Mouse (Mus musculus): Measurements from ENCODE around the gene Cd8b1.
"Not testable (repeated sequence)": the region's sequence is repeated elsewhere in the genome, so short reads cannot be mapped to it uniquely, and the experiment has no call there.

The Cd8b1 gene

GRCm38 (mm10) chr6:71322491-71322921 lies at the start of gene Cd8b1:
Gene Cd8b1, plus strand, starts transcription at chr6:71322788.
- no peak for DNase-seq (ENCODE audit: low spot score in 2 of 2)

DNA sequence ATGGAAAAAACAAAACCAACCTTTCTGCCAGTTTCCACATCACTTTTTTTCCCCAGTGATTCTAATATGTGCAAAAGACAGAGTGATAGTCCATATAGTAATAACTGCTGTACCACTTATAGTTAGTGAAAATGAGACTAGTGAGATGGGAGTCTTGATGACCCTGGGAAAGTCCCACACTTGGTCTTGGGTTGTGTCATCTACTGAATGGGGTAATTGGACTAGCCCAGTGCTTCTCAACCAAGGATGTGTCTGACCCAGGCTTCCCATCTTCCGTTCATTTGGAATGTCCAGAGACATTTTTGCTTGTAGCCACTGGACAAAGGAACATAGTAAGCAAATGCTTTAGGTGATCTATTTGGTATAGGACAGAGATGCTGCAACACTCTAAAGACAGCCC lies 48.9 kb upstream of the Cd8b1 start:
- DNase-seq (ENCODE audit: low spot score in 2 of 2), result no peak

GRCm38 (mm10) chr6:71274621-71275020 lies 48.0 kb upstream of the Cd8b1 start:
- DNase-seq (ENCODE audit: low spot score in 2 of 2), result no peak

DNA sequence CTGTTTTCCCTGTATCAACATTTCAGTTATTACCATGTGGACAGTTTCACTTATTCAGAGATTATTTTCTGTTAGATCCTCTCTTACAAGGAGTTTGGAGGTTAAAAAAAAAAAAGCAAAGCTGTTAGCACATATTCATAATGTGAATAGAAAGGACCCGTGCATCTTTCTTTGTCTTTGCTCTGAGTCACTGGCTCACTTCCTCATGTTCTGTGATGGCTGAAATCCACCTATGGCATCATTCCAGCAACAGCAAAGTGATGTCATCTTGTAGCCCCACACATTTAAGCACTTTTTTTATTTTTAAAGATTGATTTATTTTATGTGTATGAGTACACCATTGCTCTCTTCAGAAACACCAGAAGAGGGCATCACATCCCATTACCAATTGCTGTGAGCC lies 43.2 kb upstream of the Cd8b1 start:
- DNase-seq (ENCODE audit: low spot score in 2 of 2), result no peak

DNA sequence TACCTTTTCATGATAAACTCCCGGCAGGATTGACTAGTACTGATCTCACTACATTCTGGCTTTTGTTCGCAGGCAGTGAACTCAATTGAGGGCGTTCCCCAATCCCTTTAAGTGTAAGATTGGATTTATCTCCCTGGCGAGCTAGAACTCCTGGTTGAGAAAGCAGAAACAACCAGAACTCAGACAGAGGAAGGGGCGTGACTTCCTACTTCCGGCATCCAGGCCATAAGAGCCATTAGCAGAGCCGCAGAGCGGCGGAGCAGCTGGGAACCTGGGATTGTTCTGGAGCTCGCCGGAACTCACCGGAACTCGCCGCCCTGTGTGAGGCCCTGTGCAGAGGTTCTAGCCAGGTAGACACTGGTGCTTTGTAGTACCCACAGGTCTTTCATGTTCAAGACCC lies 29.1 kb upstream of the Cd8b1 start:
- no peak for DNase-seq (ENCODE audit: low spot score in 2 of 2)

DNA sequence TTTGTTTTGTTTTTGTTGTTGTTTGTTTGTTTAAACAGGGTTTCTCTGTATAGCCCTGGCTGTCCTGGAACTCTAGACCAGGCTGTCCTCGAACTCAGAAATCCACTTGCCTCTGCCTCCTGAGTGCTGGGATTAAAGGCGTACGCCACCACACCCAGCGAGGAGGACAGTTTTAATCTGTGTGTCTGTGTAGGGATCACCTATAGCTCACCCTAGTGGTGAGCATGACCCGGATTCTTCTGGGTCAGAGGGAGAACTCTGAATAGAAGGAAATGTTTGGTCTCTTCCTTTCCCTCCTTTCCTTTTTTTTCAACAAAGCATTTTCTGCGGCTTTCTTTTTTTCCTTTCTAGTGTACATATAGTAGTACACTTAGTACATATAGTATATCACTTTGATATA lies 27.3 kb upstream of the Cd8b1 start:
- no peak for DNase-seq (ENCODE audit: low spot score in 2 of 2)

DNA sequence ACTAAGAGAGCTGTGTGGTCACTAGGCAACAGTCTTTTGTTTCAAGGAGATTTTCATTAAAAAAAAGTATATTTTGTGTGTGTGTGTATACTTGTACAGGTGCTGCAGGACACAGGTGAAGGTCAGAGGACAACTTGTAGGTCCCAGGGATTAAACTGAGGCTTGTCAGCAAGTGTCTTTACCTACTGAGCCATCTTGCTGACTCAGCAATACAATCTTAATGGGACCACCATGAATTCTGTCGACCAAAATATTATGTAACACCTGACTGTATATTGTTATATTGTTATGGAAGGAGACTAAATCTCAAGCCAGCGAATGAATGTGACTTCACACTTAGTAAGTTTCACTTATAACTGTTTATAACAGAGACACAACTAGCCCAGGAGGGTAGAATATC lies 24.5 kb upstream of the Cd8b1 start:
- no peak for DNase-seq (ENCODE audit: low spot score in 2 of 2)

DNA sequence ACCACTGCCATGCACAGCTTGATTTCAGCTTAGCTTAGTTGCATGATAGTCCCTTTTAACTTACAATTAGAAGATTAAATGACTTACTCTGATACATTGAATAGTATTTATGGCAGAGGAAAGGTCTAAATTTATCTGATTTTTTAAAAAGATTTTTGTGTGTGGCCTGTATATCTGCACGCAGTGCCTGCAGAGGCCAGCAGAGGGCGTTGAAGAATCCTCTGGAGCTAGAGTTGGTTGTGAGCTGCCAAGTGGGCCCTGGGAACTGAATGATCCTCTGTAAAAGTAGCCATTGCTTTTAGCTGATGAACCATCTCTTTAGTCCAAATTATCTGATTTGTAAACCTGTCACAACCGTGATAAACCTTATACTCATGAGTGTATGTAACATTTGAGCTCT lies 23.8 kb upstream of the Cd8b1 start:
- no peak for DNase-seq (ENCODE audit: low spot score in 2 of 2)

DNA sequence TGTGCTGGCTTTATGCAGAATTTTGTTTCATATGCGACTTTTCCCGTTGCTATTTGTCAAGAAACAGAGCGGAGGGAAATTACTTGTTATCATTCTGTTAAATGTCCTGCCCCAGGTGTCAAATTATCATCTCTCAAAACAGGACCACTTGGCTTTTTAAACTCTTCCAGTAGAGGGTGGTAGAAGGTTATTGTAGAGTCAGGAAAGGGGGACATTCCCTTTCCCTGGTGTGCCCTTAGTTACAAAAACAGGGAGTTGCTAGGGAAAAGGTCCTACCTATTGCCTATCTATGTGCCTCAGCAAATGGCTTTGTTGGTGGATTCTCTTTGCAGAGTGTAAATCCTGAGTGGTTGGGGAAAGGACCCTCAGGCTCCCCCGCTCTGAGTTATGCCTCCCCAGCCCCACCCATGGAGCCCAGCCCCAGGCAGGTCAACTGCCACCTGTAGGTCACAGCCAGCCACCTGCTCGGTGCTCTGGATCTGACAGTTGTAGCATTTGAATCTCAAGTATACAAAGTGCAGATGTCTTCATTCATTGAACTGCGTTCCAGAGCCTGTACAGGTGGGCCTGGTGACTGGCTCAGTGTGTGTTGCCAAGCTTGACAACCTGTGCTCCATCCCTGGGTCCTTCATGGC lies 20.4 kb upstream of the Cd8b1 start:
- DNase-seq (ENCODE audit: low spot score in 2 of 2), result no peak

DNA sequence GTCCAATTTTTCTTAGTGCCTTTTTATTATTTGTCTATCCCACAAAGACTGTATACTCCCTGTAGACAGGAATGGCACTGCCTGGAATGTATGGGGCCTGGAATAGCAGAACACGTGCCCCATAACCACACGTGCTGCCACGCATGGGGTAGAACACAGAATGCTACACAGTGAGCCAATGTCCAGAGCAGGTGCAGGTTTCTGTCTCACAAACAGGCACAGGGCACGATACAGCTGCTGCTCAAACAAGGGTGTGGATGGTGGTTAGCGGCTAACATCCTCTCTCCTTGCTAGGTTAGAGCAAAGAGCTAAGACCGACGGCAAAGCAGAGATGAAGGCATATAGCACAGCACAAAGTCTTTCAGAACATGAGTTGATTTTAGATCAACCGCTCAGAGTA lies 15.1 kb upstream of the Cd8b1 start:
- DNase-seq (ENCODE audit: low spot score in 2 of 2), result no peak

GRCm38 (mm10) chr6:71321826-71322283 lies 733 bp upstream of the Cd8b1 start, which contains the start of gene Smyd1:
Gene Smyd1, minus strand, starts transcription at chr6:71322233.
- DNase-seq (ENCODE audit: low spot score in 2 of 2), result no peak

DNA sequence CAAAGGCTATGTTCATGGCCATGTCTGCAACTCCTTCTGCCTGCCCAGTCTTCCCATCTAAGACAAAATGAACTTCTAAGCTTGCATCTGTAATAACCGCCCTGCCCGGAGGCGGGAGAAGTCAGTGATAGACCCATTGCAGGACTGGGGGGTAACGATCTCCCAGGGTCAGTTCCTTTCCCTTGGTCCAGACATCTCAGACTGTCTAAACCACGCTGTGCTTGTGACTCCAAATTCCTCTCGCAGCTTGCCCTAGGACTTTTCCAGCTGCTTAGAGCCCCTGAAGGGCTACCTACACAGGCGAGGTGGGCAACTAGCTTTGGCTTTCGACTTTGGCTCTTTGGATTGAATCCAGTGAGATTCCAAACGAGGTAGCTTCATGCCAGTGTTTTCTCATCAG lies 2.2 kb downstream of the Cd8b1 start:
- no peak for DNase-seq (ENCODE audit: low spot score in 2 of 2)

- DNase-seq (ENCODE audit: low spot score in 2 of 2), result no peak
These were observed 7.3 kb downstream of the Cd8b1 start for GRCm38 (mm10) chr6:71329881-71330280.

GRCm38 (mm10) chr6:71330486-71330885 lies 7.9 kb downstream of the Cd8b1 start:
- no peak for DNase-seq (ENCODE audit: low spot score in 2 of 2)

DNA sequence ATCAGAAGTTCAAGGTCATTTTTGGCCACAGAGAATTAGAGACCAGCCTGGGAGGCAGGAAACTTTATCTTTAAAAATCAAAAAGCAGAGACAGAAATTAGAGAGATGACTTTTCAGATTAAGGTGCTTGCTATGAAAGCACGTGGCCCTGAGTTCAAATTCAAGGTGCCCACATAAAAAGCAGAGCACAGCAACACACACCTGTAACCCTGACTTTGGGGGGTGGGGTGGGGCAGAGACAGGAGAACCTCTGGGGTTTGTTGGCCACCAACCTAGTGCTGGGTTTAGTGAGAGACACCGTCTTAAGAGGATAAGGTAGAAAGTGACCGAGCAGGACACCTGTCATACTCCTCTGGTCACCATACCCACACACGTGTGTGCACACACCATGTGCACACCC lies 8.9 kb downstream of the Cd8b1 start:
- not testable (repeated sequence) for DNase-seq (ENCODE audit: low spot score in 2 of 2)

GRCm38 (mm10) chr6:71332236-71332965 lies 9.8 kb downstream of the Cd8b1 start:
- DNase-seq (ENCODE audit: low spot score in 2 of 2), result no peak

DNA sequence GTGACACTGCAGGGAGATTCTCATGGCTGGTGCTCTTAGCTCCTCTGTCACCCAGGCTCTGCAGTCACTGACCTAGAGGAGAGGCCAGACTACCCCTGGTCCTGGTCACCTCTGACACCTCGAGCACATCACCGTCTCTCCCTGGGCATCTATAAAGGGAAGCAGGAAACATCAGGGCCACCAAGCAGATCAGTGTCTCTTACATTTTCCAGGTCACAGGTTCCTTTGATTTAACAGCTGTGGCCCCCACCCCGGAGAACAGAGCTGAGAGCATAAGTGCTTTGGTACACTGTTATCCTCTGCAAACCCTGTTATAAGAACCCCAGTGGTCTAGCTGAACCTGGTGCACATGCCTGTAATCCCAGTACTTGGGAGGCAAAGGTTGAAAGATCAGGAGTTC lies 10.4 kb downstream of the Cd8b1 start:
- no peak for DNase-seq (ENCODE audit: low spot score in 2 of 2)

- DNase-seq (ENCODE audit: low spot score in 2 of 2), result no peak
These were observed 11.1 kb downstream of the Cd8b1 start for GRCm38 (mm10) chr6:71333578-71334273.

DNA sequence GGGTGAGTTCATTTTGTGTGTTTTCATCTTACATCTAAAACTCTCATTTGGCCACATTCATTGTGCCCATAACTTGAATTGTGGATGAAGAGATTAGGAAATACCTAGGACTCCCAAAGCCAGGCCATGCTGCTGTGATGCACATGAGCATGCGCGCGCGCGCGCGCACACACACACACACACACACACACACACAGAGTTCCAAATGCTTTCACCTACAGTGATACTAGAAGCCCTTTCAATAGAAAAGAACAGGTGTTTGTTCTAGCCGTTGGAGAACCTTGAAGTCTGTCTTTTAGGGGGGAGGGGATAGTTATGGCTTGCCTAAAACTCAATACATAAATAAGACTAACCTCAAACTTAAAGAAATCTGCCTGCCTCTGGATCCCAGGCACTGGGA lies 15.1 kb downstream of the Cd8b1 start:
- no peak for DNase-seq (ENCODE audit: low spot score in 2 of 2)

DNA sequence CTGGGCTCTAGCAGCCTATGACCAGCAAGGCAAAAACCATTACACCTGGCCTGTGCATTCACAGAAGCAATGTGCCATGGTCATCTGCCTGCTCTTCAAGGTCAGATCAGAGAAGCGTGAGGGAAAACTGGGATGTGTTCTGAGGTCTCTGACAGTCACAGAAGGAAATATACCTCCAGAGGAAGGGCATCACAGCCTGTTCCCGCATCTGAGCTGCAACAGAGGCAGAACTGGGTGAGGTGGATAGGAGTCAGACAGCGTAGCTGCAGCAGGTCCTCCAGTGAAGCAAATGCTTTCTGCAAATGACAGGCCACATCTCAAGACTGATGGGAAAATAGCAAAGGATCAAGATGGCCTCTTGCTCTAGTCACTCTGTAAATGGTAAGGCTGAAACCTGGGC lies 16.4 kb downstream of the Cd8b1 start:
- DNase-seq (ENCODE audit: low spot score in 2 of 2), result no peak

DNA sequence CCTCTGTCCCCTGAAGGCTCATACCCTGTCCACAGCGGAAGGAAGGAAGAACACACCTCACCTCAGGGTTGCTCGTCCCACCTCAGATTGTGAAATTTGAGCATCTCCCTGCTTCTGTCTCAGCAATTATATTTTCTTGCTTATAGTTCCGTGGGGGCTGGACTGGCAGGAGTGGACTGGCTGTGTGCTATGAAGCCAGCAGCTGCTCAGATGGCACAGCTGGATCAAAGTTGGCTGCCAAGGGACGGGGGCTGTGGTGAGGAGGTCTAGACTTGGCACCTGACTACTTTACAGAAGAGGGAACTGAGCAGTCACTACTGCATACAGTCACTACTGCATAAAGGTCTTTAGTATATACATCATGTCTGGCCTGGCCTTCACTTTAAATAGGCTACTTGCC lies 16.8 kb downstream of the Cd8b1 start:
- no peak for DNase-seq (ENCODE audit: low spot score in 2 of 2)

DNA sequence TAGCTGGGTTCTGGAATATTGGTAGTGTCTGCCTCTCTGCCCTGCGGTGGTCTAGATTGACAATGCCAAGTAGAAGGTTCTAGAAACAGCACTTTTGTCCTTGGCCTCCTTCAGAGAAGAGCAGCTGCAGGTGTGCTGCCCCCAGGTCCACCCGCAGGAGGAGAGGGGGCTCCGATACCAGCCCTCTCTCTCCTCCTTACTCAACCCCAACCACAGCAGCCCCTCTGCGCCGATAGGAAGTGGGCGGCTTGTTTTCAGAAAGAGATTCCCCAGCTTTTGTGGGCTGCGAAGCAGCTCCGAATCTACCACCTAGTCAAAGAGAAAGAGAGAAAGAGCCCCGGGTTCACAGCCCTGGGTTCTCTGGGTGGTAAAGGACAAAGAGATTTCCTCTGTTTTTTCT lies 18.6 kb downstream of the Cd8b1 start:
- no peak for DNase-seq (ENCODE audit: low spot score in 2 of 2)

GRCm38 (mm10) chr6:71348006-71348405 lies 25.4 kb downstream of the Cd8b1 start:
- no peak for DNase-seq (ENCODE audit: low spot score in 2 of 2)
